Mouse (Mus musculus) ES-E14 (cell line): ENCODE measurements around the gene Bcl2l11. TPM values are rescaled to one million over a fixed set of nuclear protein-coding genes. Genes with fewer than 3 reads are reported as not detected.

Source experiments
- DNase-seq: peaks from one replicate; pipeline ENCODE4 v3.0.0-alpha.2; 2013; ENCODE audit warnings: low read depth, low spot score
- H3K27ac ChIP-seq: 2 replicates; pipeline ENCODE4 v1.5.1; 2012; ENCODE audit warnings: low read depth, mild to moderate bottlenecking, low read length, moderate library complexity, mixed read lengths; ENCODE audit not compliant: poor library complexity, insufficient read depth, severe bottlenecking
- H3K36me3 ChIP-seq: 2 replicates; pipeline ENCODE4 v1.6.1; 2012; ENCODE audit warnings: mild to moderate bottlenecking, low read length, moderate library complexity, mixed read lengths; ENCODE audit not compliant: control insufficient read depth, poor library complexity, insufficient read depth, severe bottlenecking
- H3K4me1 ChIP-seq, 2 experiments: fragments of 150-350 bp in 1 of 2; sonication (generic) in 1 of 2; 2 replicates each; pipeline ENCODE4 v1.6.1; 2012; ENCODE audit warnings: low read length in 2 of 2, mild to moderate bottlenecking in 1 of 2, mixed read lengths in 1 of 2; ENCODE audit not compliant: control insufficient read depth in 2 of 2, insufficient read depth in 2 of 2, poor library complexity in 1 of 2
- H3K4me3 ChIP-seq, 2 experiments: fragments of 150-350 bp in 1 of 2; sonication (generic) in 1 of 2; 2 replicates each; pipeline ENCODE4 v1.5.1; 2012; ENCODE audit warnings: low read length in 2 of 2, low read depth in 1 of 2, mild to moderate bottlenecking in 1 of 2, mixed read lengths in 1 of 2; ENCODE audit not compliant: insufficient read depth in 1 of 2, poor library complexity in 1 of 2, severe bottlenecking in 1 of 2
- H3K9ac ChIP-seq: 2 replicates; pipeline ENCODE4 v1.6.1; 2012; ENCODE audit warnings: low read depth, mild to moderate bottlenecking, low read length, mixed read lengths; ENCODE audit not compliant: poor library complexity, insufficient read depth, severe bottlenecking
- H3K9me3 ChIP-seq: fragments of 150-350 bp; sonication (generic); 2 replicates; pipeline ENCODE4 v1.6.1; 2012; ENCODE audit warnings: low read depth, mild to moderate bottlenecking, low read length; ENCODE audit not compliant: control insufficient read depth, insufficient read depth
- CHD2 ChIP-seq: IDR thresholded peaks from 2 replicates; pipeline ENCODE4 v1.6.1; 2014; ENCODE audit warnings: mild to moderate bottlenecking, low read depth, low read length, inconsistent platforms
- HCFC1 ChIP-seq: IDR thresholded peaks from 2 replicates; pipeline ENCODE4 v1.6.1; 2012; ENCODE audit warnings: low read length, inconsistent platforms, borderline replicate concordance; ENCODE audit not compliant: insufficient read depth
- MAFK ChIP-seq: IDR thresholded peaks from 2 replicates; pipeline ENCODE4 v1.6.1; 2014; ENCODE audit warnings: mild to moderate bottlenecking, low read depth, low read length, inconsistent platforms; ENCODE audit not compliant: insufficient read depth
- ZC3H11A ChIP-seq: IDR thresholded peaks from 2 replicates; pipeline ENCODE4 v1.6.1; 2012; ENCODE audit warnings: low read depth, mild to moderate bottlenecking, inconsistent platforms, low read length, borderline replicate concordance
- ZNF384 ChIP-seq: IDR thresholded peaks from 2 replicates; pipeline ENCODE4 v1.6.1; 2012; ENCODE audit warnings: low read depth, low read length, inconsistent platforms
- in situ Hi-C, 2 experiments: fragments of 600-800 bp; cut with MboI; formaldehyde crosslinking; loops; one replicate each; pipeline ENCODE4 v1.15.1; 2025; ENCODE audit warnings: low sequenced_read_pairs in 2 of 2, inconsistent platforms in 1 of 2; ENCODE audit not compliant: unreplicated experiment in 2 of 2
- total RNA-seq: library from RNA; depleted of rRNA; stranded (reverse); fragments of 300-350 nt; gene quantifications from 2 replicates; pipeline ENCODE4 v1.2.3, GENCODE M21; 2012

Bcl2l11 gene
- total RNA-seq, 1 experiment: 23.6 TPM

- Histone ChIP-seq H3K4me1 (no peaks in the 10 kb centered on the region; a peak in 1 of 4 replicates), H3K4me3 (no peak overlapping the region), H3K9ac (no peak overlapping the region), H3K9me3 (no peaks in the 10 kb centered on the region), H3K36me3 (no peaks in the 10 kb centered on the region), H3K27ac (no peak overlapping the region)
- TF ChIP-seq CHD2: no peak
- no peak for TF ChIP-seq HCFC1
- TF ChIP-seq ZNF384: no peak
- TF ChIP-seq ZC3H11A: no peak
- no peak for TF ChIP-seq MAFK
- DNase-seq: no peak
- in situ Hi-C loops: no loop called here
These were observed 37.9 kb upstream of the Bcl2l11 start for GRCm38 (mm10) chr2:128087798-128088545.

GRCm38 (mm10) chr2:128090283-128090885, 35.5 kb upstream of the Bcl2l11 start:
- in situ Hi-C loops: no loop called here
- Histone ChIP-seq H3K36me3 (no peaks in the 10 kb centered on the region), H3K9ac (no peak overlapping the region), H3K4me3 (no peak overlapping the region), H3K27ac (no peak overlapping the region), H3K9me3 (no peaks in the 10 kb centered on the region), H3K4me1 (no peaks in the 10 kb centered on the region)
- DNase-seq: no peak
- TF ChIP-seq CHD2 (no peak), ZC3H11A (no peak), MAFK (no peak), HCFC1 (no peak), ZNF384 (no peak)

- Histone ChIP-seq H3K4me1 (no peaks in the 10 kb centered on the region), H3K4me3 (no peak overlapping the region), H3K9me3 (no peaks in the 10 kb centered on the region), H3K36me3 (no peaks in the 10 kb centered on the region), H3K9ac (no peak overlapping the region), H3K27ac (no peak overlapping the region; the same call in 1 of the 2 replicates)
- TF ChIP-seq MAFK (no peak), ZC3H11A (no peak), ZNF384 (no peak), HCFC1 (no peak), CHD2 (no peak)
- no peak for DNase-seq
- in situ Hi-C loops: no loop called here
These were observed 34.1 kb upstream of the Bcl2l11 start for GRCm38 (mm10) chr2:128091431-128092369.

GRCm38 (mm10) chr2:128092451-128092850, 33.4 kb upstream of the Bcl2l11 start:
- H3K4me1 ChIP-seq: no peaks in the 10 kb centered on the region
- H3K36me3 ChIP-seq: no peaks in the 10 kb centered on the region
- H3K9ac ChIP-seq: no peak overlapping the region
- TF ChIP-seq HCFC1: no peak
- no peak for TF ChIP-seq MAFK
- TF ChIP-seq ZC3H11A: no peak
- TF ChIP-seq CHD2: no peak
- no peak for TF ChIP-seq ZNF384
- no peaks in the 10 kb centered on the region for H3K9me3 ChIP-seq
- no peak overlapping the region for H3K27ac ChIP-seq
- no peak overlapping the region for H3K4me3 ChIP-seq
- no peak for DNase-seq
- in situ Hi-C loops: no loop called here
